Mouse (Mus musculus) stomach, embryonic 16.5 days (tissue): ENCODE results near the gene Smyd4. TPM values are rescaled to one million over a fixed set of nuclear protein-coding genes. Genes with fewer than 3 reads are reported as not detected.

ENCODE experiments used
- ATAC-seq: fragments of 200-750 bp; cut with Nextera tagmentation; 2 replicates; pipeline ENCODE4 v1.8.0; 2017; ENCODE audit warnings: moderate number of reproducible peaks, moderate TSS enrichment; ENCODE audit not compliant: insufficient read depth, low FRiP score
- H3K27ac ChIP-seq: fragments of 300-500 bp; sonication (generic); 2 replicates; pipeline ENCODE4 v1.5.1; 2014; ENCODE audit warnings: low read length
- H3K27me3 ChIP-seq: fragments of 300-500 bp; sonication (generic); 2 replicates; pipeline ENCODE4 v1.6.1; 2014; ENCODE audit warnings: low read length, control low read depth, mixed read lengths; ENCODE audit not compliant: control insufficient read depth, insufficient read depth
- H3K36me3 ChIP-seq: fragments of 300-500 bp; sonication (generic); 2 replicates; pipeline ENCODE4 v1.6.1; 2014; ENCODE audit warnings: low read length; ENCODE audit not compliant: control insufficient read depth, insufficient read depth
- H3K4me1 ChIP-seq: fragments of 300-500 bp; sonication (generic); 2 replicates; pipeline ENCODE4 v1.6.1; 2014; ENCODE audit warnings: low read length, control low read depth, mixed read lengths; ENCODE audit not compliant: control insufficient read depth, insufficient read depth
- H3K4me2 ChIP-seq: fragments of 300-500 bp; sonication (generic); 2 replicates; pipeline ENCODE4 v1.6.1; 2014; ENCODE audit warnings: low read depth, low read length, mixed read lengths
- H3K4me3 ChIP-seq: fragments of 300-500 bp; sonication (generic); replicated peaks from 2 replicates; pipeline ENCODE4 v1.5.1; 2014; ENCODE audit warnings: mild to moderate bottlenecking, low read length
- H3K9ac ChIP-seq: fragments of 300-500 bp; sonication (generic); 2 replicates; pipeline ENCODE4 v1.6.1; 2014; ENCODE audit warnings: low read length
- H3K9me3 ChIP-seq: fragments of 300-500 bp; sonication (generic); replicated peaks from 2 replicates; pipeline ENCODE4 v1.6.1; 2016; ENCODE audit warnings: low read length, control low read depth; ENCODE audit not compliant: control insufficient read depth
- WGBS: fragments of 180-500 bp; shearing (Covaris S2); extraction: QIAGEN DNeasy Blood & Tissue Kit; methylation state at CpG from one replicate; pipeline ENCODE4 v1.1.7; 2014; 5-methylcytosine and 5-hydroxymethylcytosine counted together
- polyA plus RNA-seq: library from polyadenylated mRNA; unstranded; fragments of >200 nt; fragmentation: Nextera tagmentation; extraction: Ambion mirVana; gene quantifications from 2 replicates; pipeline ENCODE4 v1.2.1, GENCODE M21; 2015

The Smyd4 gene
- polyA plus RNA-seq, 1 experiment from 2014 or later: 9.8 TPM

- ATAC-seq: peak; percentile 44; the same call in 1 of the 2 replicates
- Histone ChIP-seq H3K27ac (peak overlapping the region; percentile 42), H3K4me1 (peaks cover 7% of the 10 kb centered on the region), H3K36me3 (no peaks in the 10 kb centered on the region), H3K27me3 (no peaks in the 10 kb centered on the region), H3K4me2 (no peak overlapping the region), H3K9ac (no peak overlapping the region), H3K9me3 (no peaks in the 10 kb centered on the region), H3K4me3 (no peak overlapping the region)
- 61% methylated on average over 6 of the region's 6 CpGs for WGBS
These were observed 55.2 kb downstream of the Smyd4 start for GRCm38 (mm10) chr11:75403301-75404052.

- no peaks in the 10 kb centered on the region for H3K36me3 ChIP-seq
These were observed 56.6 kb downstream of the Smyd4 start for GRCm38 (mm10) chr11:75404801-75405200.

GRCm38 (mm10) chr11:75406104-75406503 is 57.9 kb downstream of the Smyd4 start:
- H3K4me3 ChIP-seq: no peak overlapping the region
- ATAC-seq: no peak
- no peaks in the 10 kb centered on the region for H3K27me3 ChIP-seq
- no peak overlapping the region for H3K27ac ChIP-seq
- no peak overlapping the region for H3K9ac ChIP-seq
- no peaks in the 10 kb centered on the region for H3K9me3 ChIP-seq
- no peaks in the 10 kb centered on the region for H3K36me3 ChIP-seq
- H3K4me1 ChIP-seq: peaks cover 7% of the 10 kb centered on the region
- no peak overlapping the region for H3K4me2 ChIP-seq
- WGBS: 74% methylated on average over 4 of the region's 4 CpGs

More at GRCm38 (mm10) chr11:75404801-75405200, 56.6 kb downstream of the Smyd4 start:
- 92% methylated on average over 6 of the region's 6 CpGs for WGBS
- Histone ChIP-seq H3K9me3 (no peaks in the 10 kb centered on the region), H3K9ac (no peak overlapping the region), H3K4me2 (no peak overlapping the region), H3K4me3 (no peak overlapping the region), H3K27ac (no peak overlapping the region), H3K27me3 (no peaks in the 10 kb centered on the region), H3K4me1 (peaks cover 7% of the 10 kb centered on the region)
- no peak for ATAC-seq

GRCm38 (mm10) chr11:75406865-75407264 is 58.6 kb downstream of the Smyd4 start:
- no peak overlapping the region for H3K9ac ChIP-seq
- WGBS: 46% methylated on average over 3 of the region's 3 CpGs
- no peak for ATAC-seq
- no peak overlapping the region for H3K4me2 ChIP-seq
- no peak overlapping the region for H3K4me3 ChIP-seq
- no peak overlapping the region for H3K27ac ChIP-seq
- no peaks in the 10 kb centered on the region for H3K27me3 ChIP-seq
- peaks cover 7% of the 10 kb centered on the region for H3K4me1 ChIP-seq
- H3K36me3 ChIP-seq: no peaks in the 10 kb centered on the region
- no peaks in the 10 kb centered on the region for H3K9me3 ChIP-seq

- ATAC-seq: no peak
- H3K4me1 ChIP-seq: no peaks in the 10 kb centered on the region
- H3K9me3 ChIP-seq: no peaks in the 10 kb centered on the region
- H3K9ac ChIP-seq: no peak overlapping the region
- no peak overlapping the region for H3K4me2 ChIP-seq
- no peaks in the 10 kb centered on the region for H3K27me3 ChIP-seq
- H3K4me3 ChIP-seq: no peak overlapping the region
- no peaks in the 10 kb centered on the region for H3K36me3 ChIP-seq
- no peak overlapping the region for H3K27ac ChIP-seq
- 74% methylated on average over 17 of the region's 17 CpGs for WGBS
These were observed 61.7 kb downstream of the Smyd4 start for GRCm38 (mm10) chr11:75409679-75410575.

GRCm38 (mm10) chr11:75410591-75410990 is 62.4 kb downstream of the Smyd4 start:
- no peaks in the 10 kb centered on the region for H3K27me3 ChIP-seq
- H3K4me2 ChIP-seq: no peak overlapping the region
- ATAC-seq: no peak
- H3K27ac ChIP-seq: no peak overlapping the region
- H3K4me3 ChIP-seq: no peak overlapping the region
- no peak overlapping the region for H3K9ac ChIP-seq
- no peaks in the 10 kb centered on the region for H3K4me1 ChIP-seq
- H3K9me3 ChIP-seq: no peaks in the 10 kb centered on the region
- WGBS: 88% methylated on average over 7 of the region's 7 CpGs
- no peaks in the 10 kb centered on the region for H3K36me3 ChIP-seq

GRCm38 (mm10) chr11:75415096-75415495 is 66.9 kb downstream of the Smyd4 start:
- WGBS: 50% methylated on average over 7 of the region's 7 CpGs
- Histone ChIP-seq H3K9ac (no peak overlapping the region), H3K4me3 (no peak overlapping the region), H3K27ac (no peak overlapping the region), H3K9me3 (no peaks in the 10 kb centered on the region), H3K4me1 (no peaks in the 10 kb centered on the region), H3K4me2 (no peak overlapping the region), H3K36me3 (no peaks in the 10 kb centered on the region), H3K27me3 (no peaks in the 10 kb centered on the region)
- no peak for ATAC-seq

GRCm38 (mm10) chr11:75415994-75416393 is 67.8 kb downstream of the Smyd4 start:
- ATAC-seq: no peak
- H3K36me3 ChIP-seq: no peaks in the 10 kb centered on the region
- WGBS: 83% methylated on average over 13 of the region's 13 CpGs
- H3K9me3 ChIP-seq: no peaks in the 10 kb centered on the region
- no peak overlapping the region for H3K9ac ChIP-seq
- no peak overlapping the region for H3K27ac ChIP-seq
- no peaks in the 10 kb centered on the region for H3K27me3 ChIP-seq
- H3K4me3 ChIP-seq: no peak overlapping the region
- no peak overlapping the region for H3K4me2 ChIP-seq
- no peaks in the 10 kb centered on the region for H3K4me1 ChIP-seq

- peaks cover 5% of the 10 kb centered on the region; the same call in 1 of the 2 replicates for H3K4me1 ChIP-seq
- ATAC-seq: no peak
- WGBS: 74% methylated on average over 7 of the region's 7 CpGs
These were observed 71.8 kb downstream of the Smyd4 start for GRCm38 (mm10) chr11:75420037-75420436.

More at GRCm38 (mm10) chr11:75420037-75420436, 71.8 kb downstream of the Smyd4 start:
- Histone ChIP-seq H3K4me2 (no peak overlapping the region), H3K27ac (no peak overlapping the region), H3K9ac (no peak overlapping the region), H3K9me3 (no peaks in the 10 kb centered on the region), H3K36me3 (no peaks in the 10 kb centered on the region), H3K27me3 (no peaks in the 10 kb centered on the region), H3K4me3 (no peak overlapping the region)
